Comparison of ENCODE assay signal across 10 mouse cellular contexts in the genomic region with DNA sequence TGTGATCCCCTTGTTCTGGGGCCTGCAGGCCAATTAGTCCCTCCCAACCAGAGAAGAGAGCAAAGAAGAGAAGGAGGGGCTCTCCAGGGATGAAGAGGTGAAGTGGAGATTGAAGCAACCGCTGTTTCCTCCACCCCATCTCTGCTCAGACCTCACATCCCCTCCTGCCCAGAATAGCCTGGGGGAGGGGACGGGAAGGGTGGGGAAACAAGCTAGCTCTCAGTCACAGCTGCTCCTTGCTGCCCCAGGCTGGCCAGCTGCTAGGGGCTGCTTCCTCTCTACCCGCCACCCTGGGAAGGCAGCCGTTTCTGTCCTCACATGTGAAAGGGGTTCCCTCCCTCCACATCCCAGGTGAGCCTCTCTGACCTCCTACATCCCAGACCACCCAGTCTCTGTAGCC.
DNase-seq lines count a peak whose midpoint lies in the region; ATAC-seq and TF ChIP-seq lines count a peak whose summit lies in the region.
"Had no signal": no experiment of that assay in that cellular context is flagged by ENCODE, and none has a peak within 500 bp of the region (broad histone marks: within the 10 kb centered on the region; RNA-seq: fewer than 3 reads in every experiment).

No protein-coding gene starts in this region.

- TF ChIP-seq CTCF in hindbrain, postnatal 0 days (IDR thresholded peaks at IDR 0.05; ENCODE audit: low read depth), result no peak

- 24% methylated on average over 4 of the region's 4 CpGs for WGBS in heart, embryonic 15.5 days
- WGBS in heart, embryonic 11.5 days (ENCODE audit: insufficient replicate concordance), result 13% methylated on average over 4 of the region's 4 CpGs
- WGBS in embryonic facial prominence, embryonic 11.5 days, result 16% methylated on average over 4 of the region's 4 CpGs
- 34% methylated on average over 4 of the region's 4 CpGs for WGBS in midbrain, embryonic 15.5 days
- 31% methylated on average over 4 of the region's 4 CpGs for WGBS in hindbrain, postnatal 0 days

- no peak overlapping the region for H3K4me3 ChIP-seq in heart, embryonic 15.5 days
- H3K4me3 ChIP-seq in heart, embryonic 11.5 days (ENCODE audit: low read depth, low read length), result no peak overlapping the region
- H3K4me3 ChIP-seq in embryonic facial prominence, embryonic 11.5 days (ENCODE audit: low read depth, low read length), result no peak overlapping the region
- no peak overlapping the region for H3K4me3 ChIP-seq in midbrain, embryonic 15.5 days
- no peak overlapping the region for H3K4me3 ChIP-seq in hindbrain, postnatal 0 days (ENCODE audit: low read length)
- H3K4me3 ChIP-seq: neural tube, embryonic 13.5 days had no signal

- H3K9ac ChIP-seq in heart, embryonic 15.5 days, result no peak overlapping the region
- no peak overlapping the region for H3K9ac ChIP-seq in heart, embryonic 11.5 days (ENCODE audit: low read depth, low read length)
- H3K9ac ChIP-seq in embryonic facial prominence, embryonic 11.5 days (replicated peaks; ENCODE audit: low read length), result peak overlapping the region; percentile 28
- H3K9ac ChIP-seq in midbrain, embryonic 15.5 days, result no peak overlapping the region
- H3K9ac ChIP-seq in hindbrain, postnatal 0 days (replicated peaks; ENCODE audit: low read length), result no peak overlapping the region
- H3K9ac ChIP-seq: neural tube, embryonic 13.5 days had no signal

- peak; percentile 39; the same call in 1 of the 2 replicates for ATAC-seq in heart, embryonic 15.5 days (replicated peaks; ENCODE audit: insufficient number of reproducible peaks, insufficient read depth, low FRiP score, low read depth)
- ATAC-seq in heart, embryonic 11.5 days (replicated peaks; ENCODE audit: insufficient number of reproducible peaks, low FRiP score, low TSS enrichment), result no peak
- 0 out of 2 replicates have a peak, but pooled peaks have one; percentile 34 for ATAC-seq in embryonic facial prominence, embryonic 11.5 days (replicated peaks; ENCODE audit: insufficient number of reproducible peaks, low FRiP score, low TSS enrichment, low read depth)
- 0 out of 2 replicates have a peak, but pooled peaks have one; percentile 24 for ATAC-seq in midbrain, embryonic 15.5 days (replicated peaks)
- no peak for ATAC-seq in hindbrain, postnatal 0 days

- DNase-seq in B cell, adult 2 months, result peak; percentile 33 to 39
- peak; percentile 50 for DNase-seq in embryonic facial prominence, embryonic 11.5 days (ENCODE audit: low spot score)
- no peak for DNase-seq in gastrocnemius, adult 8-10 months (ENCODE audit: low spot score in 2 of 2)
- DNase-seq in cerebellum, adult 18-20 months, result no peak
- DNase-seq in hindbrain, postnatal 0 days (ENCODE audit: low spot score), result no peak
- DNase-seq: adrenal gland, adult 2 months had no signal

- no peaks in the 10 kb centered on the region for H3K27me3 ChIP-seq in heart, embryonic 15.5 days
- H3K27me3 ChIP-seq in heart, embryonic 11.5 days (ENCODE audit: control insufficient read depth, insufficient read depth, low read length), result no peaks in the 10 kb centered on the region
- no peaks in the 10 kb centered on the region for H3K27me3 ChIP-seq in embryonic facial prominence, embryonic 11.5 days (ENCODE audit: control insufficient read depth, insufficient read depth, low read length)
- H3K27me3 ChIP-seq in midbrain, embryonic 15.5 days (replicated peaks), result no peaks in the 10 kb centered on the region
- no peaks in the 10 kb centered on the region for H3K27me3 ChIP-seq in hindbrain, postnatal 0 days (ENCODE audit: insufficient read depth, low read length)
- H3K27me3 ChIP-seq: neural tube, embryonic 13.5 days had no signal

- H3K27ac ChIP-seq in heart, embryonic 15.5 days, result no peak overlapping the region
- H3K27ac ChIP-seq in heart, embryonic 11.5 days (ENCODE audit: low read depth, low read length), result no peak overlapping the region
- no peak overlapping the region for H3K27ac ChIP-seq in embryonic facial prominence, embryonic 11.5 days (replicated peaks; ENCODE audit: low read depth, low read length)
- H3K27ac ChIP-seq in midbrain, embryonic 15.5 days, result no peak overlapping the region
- H3K27ac ChIP-seq in hindbrain, postnatal 0 days, result no peak overlapping the region
- H3K27ac ChIP-seq: neural tube, embryonic 13.5 days had no signal

- no peaks in the 10 kb centered on the region for H3K36me3 ChIP-seq in heart, embryonic 15.5 days
- no peaks in the 10 kb centered on the region for H3K36me3 ChIP-seq in heart, embryonic 11.5 days (ENCODE audit: control insufficient read depth, insufficient read depth, low read length)
- H3K36me3 ChIP-seq in embryonic facial prominence, embryonic 11.5 days (replicated peaks; ENCODE audit: control insufficient read depth, insufficient read depth, low read depth, low read length), result no peaks in the 10 kb centered on the region
- H3K36me3 ChIP-seq in midbrain, embryonic 15.5 days (replicated peaks), result no peaks in the 10 kb centered on the region
- H3K36me3 ChIP-seq in hindbrain, postnatal 0 days (ENCODE audit: insufficient read depth, low read length), result no peaks in the 10 kb centered on the region
- H3K36me3 ChIP-seq: neural tube, embryonic 13.5 days had no signal

- H3K9me3 ChIP-seq in heart, embryonic 15.5 days (replicated peaks), result no peaks in the 10 kb centered on the region
- H3K9me3 ChIP-seq in heart, embryonic 11.5 days (replicated peaks; ENCODE audit: control insufficient read depth, low read length), result no peaks in the 10 kb centered on the region
- no peaks in the 10 kb centered on the region for H3K9me3 ChIP-seq in embryonic facial prominence, embryonic 11.5 days (replicated peaks; ENCODE audit: control insufficient read depth, low read length)
- H3K9me3 ChIP-seq in midbrain, embryonic 15.5 days, result no peaks in the 10 kb centered on the region
- no peaks in the 10 kb centered on the region for H3K9me3 ChIP-seq in hindbrain, postnatal 0 days (ENCODE audit: low read length)
- H3K9me3 ChIP-seq: neural tube, embryonic 13.5 days had no signal

- H3K4me2 ChIP-seq in heart, embryonic 15.5 days, result no peak overlapping the region
- no peak overlapping the region for H3K4me2 ChIP-seq in heart, embryonic 11.5 days
- no peak overlapping the region for H3K4me2 ChIP-seq in embryonic facial prominence, embryonic 11.5 days (ENCODE audit: low read depth, low read length)
- H3K4me2 ChIP-seq in midbrain, embryonic 15.5 days, result no peak overlapping the region
- H3K4me2 ChIP-seq in hindbrain, postnatal 0 days (ENCODE audit: low read depth, low read length), result no peak overlapping the region
- H3K4me2 ChIP-seq: neural tube, embryonic 13.5 days had no signal

- H3K4me1 ChIP-seq in heart, embryonic 15.5 days (replicated peaks), result peaks cover 5% of the 10 kb centered on the region; the same call in 1 of the 2 replicates
- no peaks in the 10 kb centered on the region for H3K4me1 ChIP-seq in heart, embryonic 11.5 days (ENCODE audit: control insufficient read depth, insufficient read depth, low read length)
- peaks cover 6% of the 10 kb centered on the region; the same call in 1 of the 2 replicates for H3K4me1 ChIP-seq in embryonic facial prominence, embryonic 11.5 days (ENCODE audit: control insufficient read depth, insufficient read depth, low read length)
- H3K4me1 ChIP-seq in midbrain, embryonic 15.5 days, result no peaks in the 10 kb centered on the region
- H3K4me1 ChIP-seq in hindbrain, postnatal 0 days (ENCODE audit: insufficient read depth, low read length), result no peaks in the 10 kb centered on the region

Comparison
In these comparisons a context has a peak if more than half of its experiments do, and no peak if none do; other contexts are left out.
1. ATAC-seq: peak in heart, embryonic 15.5 days (single experiment), embryonic facial prominence, embryonic 11.5 days (single experiment) and midbrain, embryonic 15.5 days (single experiment); none in heart, embryonic 11.5 days (single experiment) and hindbrain, postnatal 0 days (single experiment).
2. DNase-seq: peak in B cell, adult 2 months (2 of 2) and embryonic facial prominence, embryonic 11.5 days (single experiment); none in gastrocnemius, adult 8-10 months (0 of 2), cerebellum, adult 18-20 months (0 of 2) and hindbrain, postnatal 0 days (single experiment).